Mouse (Mus musculus): ENCODE data around the gene Terf2. TPM values are rescaled to one million over a fixed set of nuclear protein-coding genes. Genes with fewer than 3 reads are reported as not detected.
A peak's percentile ranks its signal among the peaks of the same experiment; 100 is the strongest.

Gene Terf2
- 10 to 100 TPM; 36.6 to 36.9 TPM for total RNA-seq (2021)
- long read RNA-seq, transcript Terf2-202 (10 exons, 2,667 nt): major isoform, 6 of 21 reads
- long read RNA-seq, partial matches to known transcripts: 5 of 21 reads
- long read RNA-seq, other reads (novel, unspliced or antisense): 9 of 21 reads

DNA sequence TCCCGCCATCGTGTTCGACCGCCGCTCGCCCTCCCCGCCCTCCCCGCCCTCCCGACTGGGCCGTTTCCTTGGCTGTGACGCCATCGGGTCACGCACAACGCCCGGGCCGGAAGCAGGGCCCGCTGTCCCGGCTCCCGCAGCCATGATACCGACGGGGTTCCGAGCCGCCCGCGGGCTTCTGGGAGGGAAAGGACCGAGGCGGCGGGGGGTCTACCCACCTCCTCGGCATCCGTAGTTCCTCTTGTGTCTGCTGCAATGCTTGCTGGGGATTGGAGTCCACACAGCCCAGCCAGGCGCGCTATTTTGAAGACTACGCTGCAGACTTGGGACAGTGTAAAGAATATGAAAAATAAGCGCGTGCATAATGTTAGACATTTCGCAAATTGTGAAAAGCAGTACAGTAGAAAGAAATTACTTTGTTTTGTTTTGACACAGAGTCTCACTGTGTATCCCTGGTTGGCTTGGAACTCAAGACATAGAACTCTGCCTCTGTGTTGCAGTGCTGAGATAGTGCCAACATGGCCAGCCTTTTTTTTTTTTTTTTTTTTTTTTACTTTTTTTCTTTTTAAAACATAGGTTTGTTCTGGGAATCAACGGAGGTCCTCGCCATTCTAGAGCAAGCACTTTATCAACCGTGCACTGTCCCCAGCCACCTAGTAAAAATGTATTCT, at the start of gene Terf2:
Gene Terf2, minus strand, starts transcription at position 182 of the 671 bp plus-strand sequence.
- DNase-seq (ENCODE audit: low spot score in 2 of 2): peak; percentile 92 to 96

- no peak for DNase-seq (ENCODE audit: low spot score in 2 of 2)
These were observed 47.2 kb upstream of the Terf2 start for GRCm38 (mm10) chr8:107143501-107143900.

- DNase-seq (ENCODE audit: low spot score in 2 of 2): no peak
These were observed 46.2 kb upstream of the Terf2 start for GRCm38 (mm10) chr8:107142539-107142938.

GRCm38 (mm10) chr8:107139704-107140470, 43.5 kb upstream of the Terf2 start:
- no peak for DNase-seq (ENCODE audit: low spot score in 2 of 2)

DNA sequence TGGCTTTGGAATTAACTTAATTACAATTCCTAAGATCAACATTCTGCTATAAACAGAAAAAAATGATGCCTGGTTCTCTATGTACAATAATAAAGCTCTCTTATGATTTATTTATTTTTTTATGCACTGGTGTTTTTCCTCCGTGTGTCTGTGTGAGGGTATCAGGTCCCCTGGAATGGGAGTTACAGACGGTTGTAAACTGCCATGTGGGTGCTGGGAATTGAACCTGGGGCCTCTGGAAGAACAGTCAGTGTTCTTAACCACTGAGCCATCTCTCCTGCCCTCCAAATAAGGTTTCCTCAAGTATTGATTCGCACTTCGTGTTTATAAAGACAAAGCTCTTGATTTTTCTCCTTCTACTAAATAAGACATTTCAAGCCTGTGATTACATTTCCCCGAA, 42.0 kb upstream of the Terf2 start:
- DNase-seq (ENCODE audit: low spot score in 2 of 2): no peak

DNA sequence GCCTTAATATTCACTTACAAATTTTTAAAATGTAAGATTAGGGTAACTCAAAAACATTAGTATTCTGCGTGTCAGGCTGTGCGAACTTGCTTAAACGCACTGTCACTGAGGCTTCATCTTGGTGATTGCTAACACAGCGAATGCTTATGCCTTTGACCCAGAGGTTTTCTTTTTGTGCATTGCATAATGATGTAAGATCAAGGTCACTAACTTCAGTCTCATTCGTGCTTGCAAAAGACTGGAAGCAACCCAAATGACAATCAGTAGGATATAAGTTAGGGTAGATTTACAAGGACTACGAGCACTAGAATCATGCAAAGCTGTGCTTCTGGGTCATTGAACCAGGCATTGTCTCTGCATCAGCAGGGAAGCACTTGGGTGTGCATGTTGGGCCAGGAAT, 41.2 kb upstream of the Terf2 start:
- DNase-seq (ENCODE audit: low spot score in 2 of 2): no peak

DNA sequence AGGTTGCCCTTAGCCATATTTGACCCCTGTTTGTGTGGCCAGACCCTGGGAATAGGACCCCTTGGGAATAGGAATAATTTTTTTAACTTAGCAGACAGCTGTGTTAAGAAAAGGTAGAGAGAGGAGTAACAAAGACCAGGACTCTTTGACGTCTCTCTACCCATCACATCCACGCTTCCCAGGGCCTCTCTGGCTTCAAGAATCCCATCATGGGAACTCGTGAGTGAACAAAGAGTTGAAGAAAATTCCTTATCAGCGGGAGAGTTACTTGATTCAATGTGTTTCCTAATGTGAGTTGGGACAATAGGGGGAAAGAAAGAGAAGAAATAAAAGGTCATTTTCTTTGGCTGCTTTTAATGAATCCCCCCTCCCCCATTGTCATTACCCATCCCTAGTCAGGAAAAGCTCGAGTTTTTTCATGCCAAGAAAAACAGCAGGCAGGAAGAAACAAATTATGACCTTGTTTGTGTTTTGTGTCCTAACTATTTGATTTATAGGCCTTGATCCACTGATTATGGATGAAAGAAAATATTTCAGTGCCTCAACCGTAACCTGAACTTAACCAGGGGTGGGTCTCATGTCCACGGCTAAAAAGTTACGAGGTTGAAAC, 39.8 kb upstream of the Terf2 start:
- DNase-seq (ENCODE audit: low spot score in 2 of 2): no peak

GRCm38 (mm10) chr8:107133881-107134280, 37.5 kb upstream of the Terf2 start:
- no peak for DNase-seq (ENCODE audit: low spot score in 2 of 2)

- no peak for DNase-seq (ENCODE audit: low spot score in 2 of 2)
These were observed 36.5 kb upstream of the Terf2 start for GRCm38 (mm10) chr8:107132581-107133491.

DNA sequence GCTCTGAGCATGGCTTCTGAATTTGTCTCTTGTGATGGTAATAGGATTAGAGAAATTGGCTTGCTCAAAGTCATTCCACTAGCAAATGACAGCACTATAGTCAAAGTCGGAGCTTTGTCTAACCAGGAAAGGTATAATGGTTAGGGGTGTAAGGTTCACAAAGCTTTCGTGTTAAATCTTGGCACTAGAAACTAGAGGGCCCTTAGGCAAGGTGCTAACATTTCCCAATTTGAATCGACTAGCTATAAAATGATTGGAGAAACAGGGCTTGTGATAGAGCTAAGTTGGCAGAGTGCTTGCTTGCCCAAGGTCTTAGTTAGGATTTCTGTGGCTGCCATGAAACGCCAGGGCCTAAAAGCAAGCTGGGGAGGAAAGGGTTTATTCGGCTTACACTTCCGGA, 33.7 kb upstream of the Terf2 start:
- DNase-seq (ENCODE audit: low spot score in 2 of 2): no peak

DNA sequence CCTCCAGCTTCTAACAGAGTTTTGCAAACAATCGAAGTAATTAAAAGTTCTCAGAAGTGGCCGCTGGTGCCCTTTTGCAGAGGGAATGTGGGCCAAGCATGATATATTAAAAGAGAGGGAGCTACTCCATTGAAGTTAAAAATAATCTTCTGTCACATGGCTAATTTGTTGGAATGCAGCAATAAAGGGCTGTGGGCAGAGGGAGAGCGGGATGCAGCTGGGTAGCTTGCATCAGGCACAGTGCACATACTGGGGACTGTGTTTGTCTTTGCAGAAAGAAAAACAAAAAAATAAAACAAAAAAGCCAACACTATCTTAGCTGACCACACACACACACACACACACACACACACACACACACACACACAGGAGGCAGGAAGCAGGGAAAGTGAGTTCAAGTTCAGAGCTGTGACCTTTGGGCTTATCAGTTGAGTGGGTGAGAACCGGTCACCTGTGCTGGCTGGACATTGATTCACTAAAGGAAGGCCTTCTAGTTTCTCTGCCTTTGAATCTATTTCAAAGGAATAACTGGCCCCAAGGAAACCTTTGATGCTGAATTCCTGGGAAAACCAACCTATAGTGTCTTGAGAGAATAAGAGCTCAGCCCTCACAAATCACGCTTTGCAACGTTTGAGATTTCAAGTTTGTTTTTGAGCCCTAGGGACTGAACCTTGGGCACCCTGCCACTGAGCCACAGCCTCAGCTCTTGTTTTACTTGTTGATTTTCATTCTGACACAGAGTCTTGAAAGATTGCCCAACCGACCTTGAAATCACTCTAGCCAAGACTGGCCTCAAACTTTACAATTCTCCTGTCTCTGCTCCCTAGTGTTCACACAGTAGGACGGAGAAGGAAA, 33.1 kb upstream of the Terf2 start:
- no peak for DNase-seq (ENCODE audit: low spot score in 2 of 2)

DNA sequence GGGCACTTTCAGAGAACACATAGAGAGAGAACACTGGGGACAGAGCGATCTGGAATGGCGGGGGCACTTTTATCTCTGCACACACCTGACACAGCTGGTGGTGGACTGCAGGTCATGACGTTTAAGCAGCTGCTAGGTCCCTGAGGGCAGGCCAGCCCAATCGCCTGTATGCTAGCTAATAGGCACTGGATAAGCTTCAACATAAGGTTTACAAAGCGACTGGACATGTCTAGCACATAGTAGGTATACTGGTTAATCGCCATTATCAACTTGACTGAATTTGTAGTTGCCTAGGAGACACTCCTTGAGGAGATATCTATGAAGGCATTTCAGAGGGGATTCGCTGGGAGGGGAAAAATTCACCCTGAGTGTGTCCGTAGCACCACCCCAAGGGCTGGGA, 28.0 kb upstream of the Terf2 start:
- no peak for DNase-seq (ENCODE audit: low spot score in 2 of 2)

- DNase-seq (ENCODE audit: low spot score in 2 of 2): no peak
These were observed 26.8 kb upstream of the Terf2 start for GRCm38 (mm10) chr8:107123063-107123614.

DNA sequence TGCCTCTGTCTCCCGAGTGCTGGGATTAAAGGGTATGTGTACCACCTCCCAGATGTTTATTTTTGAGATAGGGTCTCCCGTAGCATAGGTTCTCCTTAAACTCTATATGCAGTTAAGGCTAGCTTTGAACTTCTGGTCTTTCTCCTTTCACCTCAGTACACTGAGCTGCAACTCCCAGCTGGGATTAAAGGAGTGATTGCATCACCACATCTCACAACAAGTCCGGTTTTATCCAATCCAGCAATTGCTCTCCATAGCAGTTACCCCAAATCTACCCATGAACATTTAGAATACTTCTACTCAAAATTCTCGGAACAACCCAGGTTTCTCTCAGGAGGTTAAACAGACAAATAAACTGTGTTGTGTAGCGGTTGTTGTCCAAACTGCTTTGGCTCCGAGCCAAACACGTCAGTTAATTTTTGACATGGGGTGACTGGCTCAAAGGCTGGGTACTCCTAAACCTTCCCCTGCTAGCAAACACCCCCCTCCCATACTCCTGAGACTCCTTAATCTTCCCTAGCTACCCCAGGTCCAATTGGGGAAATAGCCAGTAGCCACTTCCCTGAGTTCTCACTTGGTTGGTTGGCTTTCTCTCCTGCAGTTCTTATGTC, 25.4 kb upstream of the Terf2 start:
- no peak for DNase-seq (ENCODE audit: low spot score in 2 of 2)

GRCm38 (mm10) chr8:107120806-107121205, 24.5 kb upstream of the Terf2 start:
- no peak for DNase-seq (ENCODE audit: low spot score in 2 of 2)

DNA sequence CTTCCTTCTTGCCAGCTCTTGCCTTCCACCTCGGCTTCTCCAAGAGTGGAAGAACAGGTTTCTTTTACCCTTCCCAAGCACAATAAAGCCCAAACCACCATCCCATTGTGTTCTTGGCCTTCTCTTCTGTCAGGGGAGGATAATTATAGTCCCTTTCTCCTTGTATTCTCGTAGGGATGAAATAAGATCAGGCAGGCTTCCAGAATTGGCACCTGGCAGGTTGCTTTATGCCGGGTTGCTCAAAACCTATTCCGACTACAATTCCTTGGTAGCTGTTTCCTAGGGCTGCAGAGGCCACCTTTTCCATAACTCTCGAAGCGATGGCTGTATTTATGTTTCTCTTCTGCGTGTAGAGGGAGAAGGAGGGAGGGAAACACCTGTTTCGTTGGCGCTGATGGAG, 23.1 kb upstream of the Terf2 start:
- no peak for DNase-seq (ENCODE audit: low spot score in 2 of 2)

GRCm38 (mm10) chr8:107118803-107119233, 22.5 kb upstream of the Terf2 start:
- no peak for DNase-seq (ENCODE audit: low spot score in 2 of 2)

- DNase-seq (ENCODE audit: low spot score in 2 of 2): no peak
These were observed 20.7 kb upstream of the Terf2 start for GRCm38 (mm10) chr8:107117019-107117418.

- peak; percentile 61 to 92 for DNase-seq (ENCODE audit: low spot score in 2 of 2)
These were observed 19.7 kb upstream of the Terf2 start for GRCm38 (mm10) chr8:107116023-107116422.

Data from layer of hippocampus, adult 18-20 months (tissue).